Mouse (Mus musculus): Measurements from ENCODE around the gene St7. TPM values are rescaled to one million over a fixed set of nuclear protein-coding genes. Genes with fewer than 3 reads are reported as not detected.

Gene St7
- polyA plus RNA-seq, 1 experiment, result 14.3 TPM

DNA sequence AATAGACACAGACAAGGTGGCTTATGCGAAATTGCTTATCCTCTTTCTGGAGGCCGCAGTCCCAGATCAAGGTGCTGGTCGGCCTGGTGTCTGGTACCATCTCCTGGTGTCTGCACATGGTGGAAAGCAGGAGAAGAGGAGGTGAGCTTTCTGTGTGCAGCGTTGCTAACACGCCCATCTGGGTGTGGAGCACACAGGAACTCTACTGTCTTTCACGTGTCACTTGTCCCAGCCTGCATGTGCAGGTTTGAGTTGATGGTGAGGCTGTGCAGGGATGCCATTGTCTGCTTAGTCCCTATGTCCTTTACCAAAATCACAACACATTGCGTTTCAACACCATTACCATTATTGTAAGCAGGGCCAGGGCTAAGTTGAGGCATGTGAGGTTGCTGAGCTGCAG lies 26.2 kb downstream of the St7 start:
- TF ChIP-seq POLR2A (IDR thresholded peaks at IDR 0.05; ENCODE audit: low read depth, low read length) (no peak), CTCF (conservative IDR thresholded peaks at IDR 0.05; ENCODE audit: insufficient read depth, insufficient read length, low read depth, low read length) (no peak)
- Histone ChIP-seq H3K27me3 (replicated peaks; ENCODE audit: control insufficient read depth, insufficient read depth, low read length) (no peaks in the 10 kb centered on the region), H3K36me3 (ENCODE audit: control insufficient read depth, insufficient read depth, low read length) (no peaks in the 10 kb centered on the region), H3K4me1 (ENCODE audit: control insufficient read depth, insufficient read depth, low read length) (peaks cover 6% of the 10 kb centered on the region), H3K4me3 (ENCODE audit: insufficient read depth, low read depth, low read length) (no peak overlapping the region), H3K27ac (ENCODE audit: insufficient read depth, low read depth, low read length) (no peak overlapping the region)
- 97% methylated on average over 7 of the region's 7 CpGs for WGBS
- no peak for DNase-seq

- WGBS, result 92% methylated on average over 5 of the region's 5 CpGs
- TF ChIP-seq CTCF (conservative IDR thresholded peaks at IDR 0.05; ENCODE audit: insufficient read depth, insufficient read length, low read depth, low read length) (no peak), POLR2A (IDR thresholded peaks at IDR 0.05; ENCODE audit: low read depth, low read length) (no peak)
- Histone ChIP-seq H3K27me3 (replicated peaks; ENCODE audit: control insufficient read depth, insufficient read depth, low read length) (no peaks in the 10 kb centered on the region), H3K4me1 (ENCODE audit: control insufficient read depth, insufficient read depth, low read length) (peaks cover 6% of the 10 kb centered on the region), H3K4me3 (ENCODE audit: insufficient read depth, low read depth, low read length) (no peak overlapping the region), H3K27ac (ENCODE audit: insufficient read depth, low read depth, low read length) (no peak overlapping the region), H3K36me3 (ENCODE audit: control insufficient read depth, insufficient read depth, low read length) (no peaks in the 10 kb centered on the region)
- DNase-seq, result no peak
Observed at GRCm38 (mm10) chr6:17719423-17719822, 26.7 kb downstream of the St7 start.

GRCm38 (mm10) chr6:17720022-17720421 lies 27.3 kb downstream of the St7 start:
- DNase-seq, result peak; percentile 57
- TF ChIP-seq CTCF (conservative IDR thresholded peaks at IDR 0.05; ENCODE audit: insufficient read depth, insufficient read length, low read depth, low read length) (no peak), POLR2A (IDR thresholded peaks at IDR 0.05; ENCODE audit: low read depth, low read length) (no peak)
- Histone ChIP-seq H3K4me1 (ENCODE audit: control insufficient read depth, insufficient read depth, low read length) (peaks cover 6% of the 10 kb centered on the region), H3K4me3 (ENCODE audit: insufficient read depth, low read depth, low read length) (no peak overlapping the region), H3K27ac (ENCODE audit: insufficient read depth, low read depth, low read length) (peak overlapping the region; percentile 47; the same call in 1 of the 2 replicates), H3K27me3 (replicated peaks; ENCODE audit: control insufficient read depth, insufficient read depth, low read length) (no peaks in the 10 kb centered on the region), H3K36me3 (ENCODE audit: control insufficient read depth, insufficient read depth, low read length) (no peaks in the 10 kb centered on the region)
- WGBS, result 45% methylated on average over 6 of the region's 6 CpGs

DNA sequence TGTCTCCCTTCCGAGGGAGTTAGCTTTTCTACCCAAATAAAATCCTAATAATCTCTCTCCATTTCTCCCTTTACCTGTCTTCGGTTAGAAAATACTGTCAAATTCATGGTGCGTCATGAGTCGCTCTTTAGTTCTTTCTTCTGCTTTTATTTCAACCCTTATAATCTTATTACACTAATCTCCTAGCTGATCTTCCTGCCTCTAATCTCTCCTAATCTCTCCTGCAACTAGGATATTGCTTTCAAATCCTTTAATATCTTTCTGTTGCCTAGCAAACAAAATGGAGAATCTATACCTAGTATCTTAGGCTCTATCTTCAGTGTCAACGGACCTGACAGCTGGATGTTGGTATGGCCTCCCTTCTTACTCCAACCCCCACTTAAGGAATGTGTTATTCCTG lies 29.0 kb downstream of the St7 start:
- peaks cover 6% of the 10 kb centered on the region for H3K4me1 ChIP-seq (ENCODE audit: control insufficient read depth, insufficient read depth, low read length)
- no peaks in the 10 kb centered on the region for H3K36me3 ChIP-seq (ENCODE audit: control insufficient read depth, insufficient read depth, low read length)
- no peaks in the 10 kb centered on the region for H3K27me3 ChIP-seq (replicated peaks; ENCODE audit: control insufficient read depth, insufficient read depth, low read length)
- no peak overlapping the region for H3K4me3 ChIP-seq (ENCODE audit: insufficient read depth, low read depth, low read length)
- no peak for TF ChIP-seq POLR2A (IDR thresholded peaks at IDR 0.05; ENCODE audit: low read depth, low read length)
- TF ChIP-seq CTCF (conservative IDR thresholded peaks at IDR 0.05; ENCODE audit: insufficient read depth, insufficient read length, low read depth, low read length), result no peak
- no peak overlapping the region for H3K27ac ChIP-seq (ENCODE audit: insufficient read depth, low read depth, low read length)
- DNase-seq, result no peak
- WGBS, result 91% methylated on average over 5 of the region's 5 CpGs

GRCm38 (mm10) chr6:17725841-17726460 lies 33.2 kb downstream of the St7 start:
- TF ChIP-seq CTCF (conservative IDR thresholded peaks at IDR 0.05; ENCODE audit: insufficient read depth, insufficient read length, low read depth, low read length) (peak; percentile 73), POLR2A (IDR thresholded peaks at IDR 0.05; ENCODE audit: low read depth, low read length) (no peak)
- DNase-seq, result peak; percentile 63
- Histone ChIP-seq H3K36me3 (ENCODE audit: control insufficient read depth, insufficient read depth, low read length) (no peaks in the 10 kb centered on the region), H3K27me3 (replicated peaks; ENCODE audit: control insufficient read depth, insufficient read depth, low read length) (no peaks in the 10 kb centered on the region), H3K4me3 (ENCODE audit: insufficient read depth, low read depth, low read length) (no peak overlapping the region), H3K4me1 (ENCODE audit: control insufficient read depth, insufficient read depth, low read length) (peaks cover under 1% of the 10 kb centered on the region), H3K27ac (ENCODE audit: insufficient read depth, low read depth, low read length) (no peak overlapping the region)
- WGBS, result 43% methylated on average over 7 of the region's 7 CpGs

DNA sequence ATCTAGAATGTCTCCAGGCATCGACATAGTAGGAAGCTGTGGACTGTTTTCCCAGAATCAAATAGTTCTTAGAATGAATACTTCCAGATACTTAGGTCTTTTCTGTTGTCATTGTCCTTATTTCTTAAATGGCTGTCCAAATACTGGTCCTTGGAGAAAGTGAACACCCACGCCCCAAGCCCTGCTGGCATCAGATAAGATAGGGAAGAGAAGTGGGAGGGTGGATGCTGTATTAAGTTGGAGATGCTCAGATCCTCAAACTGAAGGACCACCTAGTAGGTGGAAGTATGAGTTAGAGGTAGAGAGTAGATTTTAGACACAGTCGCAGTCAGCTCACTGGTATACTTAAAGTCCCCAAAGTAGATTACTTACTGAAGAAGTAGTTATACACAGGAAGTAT lies 34.5 kb downstream of the St7 start:
- no peak for TF ChIP-seq POLR2A (IDR thresholded peaks at IDR 0.05; ENCODE audit: low read depth, low read length)
- no peak for TF ChIP-seq CTCF (conservative IDR thresholded peaks at IDR 0.05; ENCODE audit: insufficient read depth, insufficient read length, low read depth, low read length)
- Histone ChIP-seq H3K4me3 (ENCODE audit: insufficient read depth, low read depth, low read length) (no peak overlapping the region), H3K27me3 (replicated peaks; ENCODE audit: control insufficient read depth, insufficient read depth, low read length) (no peaks in the 10 kb centered on the region), H3K4me1 (ENCODE audit: control insufficient read depth, insufficient read depth, low read length) (no peaks in the 10 kb centered on the region; the same call in 1 of the 2 replicates), H3K36me3 (ENCODE audit: control insufficient read depth, insufficient read depth, low read length) (no peaks in the 10 kb centered on the region), H3K27ac (ENCODE audit: insufficient read depth, low read depth, low read length) (no peak overlapping the region)
- DNase-seq, result no peak
- WGBS, result 92% methylated on average over 3 of the region's 3 CpGs

GRCm38 (mm10) chr6:17727891-17728790 lies 35.4 kb downstream of the St7 start:
- DNase-seq, result no peak
- Histone ChIP-seq H3K36me3 (ENCODE audit: control insufficient read depth, insufficient read depth, low read length) (no peaks in the 10 kb centered on the region), H3K27ac (ENCODE audit: insufficient read depth, low read depth, low read length) (no peak overlapping the region), H3K4me1 (ENCODE audit: control insufficient read depth, insufficient read depth, low read length) (no peaks in the 10 kb centered on the region; the same call in 1 of the 2 replicates), H3K27me3 (replicated peaks; ENCODE audit: control insufficient read depth, insufficient read depth, low read length) (no peaks in the 10 kb centered on the region), H3K4me3 (ENCODE audit: insufficient read depth, low read depth, low read length) (no peak overlapping the region)
- WGBS, result 81% methylated on average over 9 of the region's 9 CpGs
- TF ChIP-seq CTCF (conservative IDR thresholded peaks at IDR 0.05; ENCODE audit: insufficient read depth, insufficient read length, low read depth, low read length) (no peak), POLR2A (IDR thresholded peaks at IDR 0.05; ENCODE audit: low read depth, low read length) (no peak)

Measured in kidney, adult 2 months (tissue).